8 mouse cellular contexts compared by ENCODE assay signal in genomic region chr5:114608516-114608915, GRCm38 (mm10). TPM values are rescaled to one million over a fixed set of nuclear protein-coding genes. Genes with fewer than 3 reads are reported as not detected.
A peak's percentile ranks its signal among the peaks of the same experiment; 100 is the strongest.
DNase-seq lines count a peak whose midpoint lies in the region; ATAC-seq and TF ChIP-seq lines count a peak whose summit lies in the region.

No protein-coding gene starts in this region.

- no peaks in the 10 kb centered on the region for H3K4me1 ChIP-seq in bone marrow, adult 2 months (ENCODE audit: control insufficient read depth, insufficient read depth, low read length)
- peaks cover 78% of the 10 kb centered on the region for H3K4me1 ChIP-seq in hindbrain, embryonic 13.5 days (replicated peaks)
- H3K4me1 ChIP-seq in midbrain, embryonic 10.5 days = peaks cover 48% of the 10 kb centered on the region

- peak; percentile 86 for DNase-seq in ES-CJ7 (ENCODE audit: low read depth, low spot score)
- DNase-seq in left cerebral cortex, adult 2 months (ENCODE audit: extremely low spot score in 1 of 2, low spot score in 2 of 2) = peak; percentile 79 to 84
- DNase-seq in midbrain, embryonic 10.5 days (ENCODE audit: low spot score) = peak; percentile 84
- peak; percentile 46 for DNase-seq in spleen, adult 12 weeks (ENCODE audit: low spot score)

- 7% methylated on average over 12 of the region's 12 CpGs for WGBS in bone marrow, adult 2 months
- 7% methylated on average over 12 of the region's 12 CpGs for WGBS in hindbrain, embryonic 13.5 days
- 9% methylated on average over 12 of the region's 12 CpGs for WGBS in midbrain, embryonic 10.5 days

- intact Hi-C loops in left cerebral cortex, adult 2 months (cut with DNase I) = loop anchor here (2.0 kb wide), 1 partner anchor 42 kb away; no protein-coding TSS in a partner anchor

- TF ChIP-seq POLR2A in bone marrow, adult 2 months (IDR thresholded peaks at IDR 0.05; ENCODE audit: borderline replicate concordance, control insufficient read depth, low read depth, low read length) = 0 out of 2 replicates have a peak, but pooled peaks have one; percentile 16

- TF ChIP-seq CTCF in bone marrow, adult 2 months (IDR thresholded peaks at IDR 0.05; ENCODE audit: control insufficient read depth, insufficient read depth, low read length) = peak; percentile 87
- TF ChIP-seq CTCF in left cerebral cortex, adult 2 months (IDR thresholded peaks at IDR 0.05) = peak; percentile 97

- H3K27ac ChIP-seq in bone marrow, adult 2 months (ENCODE audit: control insufficient read depth, insufficient read depth, low read depth, low read length, poor library complexity) = no peak overlapping the region
- H3K27ac ChIP-seq in hindbrain, embryonic 13.5 days = peak overlapping the region; percentile 78
- H3K27ac ChIP-seq in left cerebral cortex, adult 2 months = no peak overlapping the region
- peak overlapping the region; percentile 72 for H3K27ac ChIP-seq in midbrain, embryonic 10.5 days (replicated peaks)

- no peaks in the 10 kb centered on the region for H3K9me3 ChIP-seq in hindbrain, embryonic 13.5 days
- no peaks in the 10 kb centered on the region for H3K9me3 ChIP-seq in midbrain, embryonic 10.5 days (replicated peaks)

- H3K36me3 ChIP-seq in hindbrain, embryonic 13.5 days = peaks cover 16% of the 10 kb centered on the region
- peaks cover 28% of the 10 kb centered on the region for H3K36me3 ChIP-seq in midbrain, embryonic 10.5 days

- H3K9ac ChIP-seq in hindbrain, embryonic 13.5 days = no peak overlapping the region

- no peak overlapping the region for H3K4me3 ChIP-seq in bone marrow, adult 2 months (replicated peaks; ENCODE audit: control insufficient read depth, low read depth, low read length)
- no peak overlapping the region for H3K4me3 ChIP-seq in hindbrain, embryonic 13.5 days
- no peak overlapping the region for H3K4me3 ChIP-seq in left cerebral cortex, adult 2 months
- no peak overlapping the region for H3K4me3 ChIP-seq in midbrain, embryonic 10.5 days

- H3K27me3 ChIP-seq in hindbrain, embryonic 13.5 days = 0 out of 2 replicates have a peak, but pooled peaks cover 12% of the 10 kb centered on the region
- no peaks in the 10 kb centered on the region for H3K27me3 ChIP-seq in midbrain, embryonic 10.5 days (ENCODE audit: low read depth, poor library complexity, severe bottlenecking)

- ATAC-seq in erythroblast, adult 5-6 weeks (replicated peaks; ENCODE audit: low FRiP score, poor library complexity, severe bottlenecking) = 0 out of 2 replicates have a peak, but pooled peaks have one; percentile 40
- ATAC-seq in hindbrain, embryonic 13.5 days (ENCODE audit: low FRiP score) = peak; percentile 36
- ATAC-seq in activated CD4-positive, CD25-positive, alpha-beta regulatory T cell, adult 4 months = no peak

- H3K4me2 ChIP-seq in hindbrain, embryonic 13.5 days = no peak overlapping the region

RNA-seq across cellular contexts. Expression of gene Fam222a, which starts 40.7 kb away (rescaled TPM):
- 0.92 TPM in 1 of 2 replicates, not detected in the other for polyA plus RNA-seq in bone marrow, adult 2 months (2011; ENCODE audit: insufficient read depth, insufficient read length, low replicate concordance, missing spikeins)
- 1.2 TPM in 1 of 2 replicates, not detected in the other for total RNA-seq in erythroblast, adult 5-6 weeks (2015; ENCODE audit: low replicate concordance)
- total RNA-seq in erythroblast, adult 5-6 weeks (2017; ENCODE audit: low replicate concordance) = not detected in 2 replicates
- polyA plus RNA-seq in hindbrain, embryonic 13.5 days (2015; fragmentation: Nextera tagmentation; extraction: Ambion mirVana) = 5.8 and 6.4 TPM in 2 replicates
- total RNA-seq in left cerebral cortex, adult 2 months (2021) = 1 to 10 TPM; 7.9 to 9.0 TPM
- 4.0 and 5.1 TPM in 2 replicates for polyA plus RNA-seq in midbrain, embryonic 10.5 days (2016; fragmentation: Nextera tagmentation; extraction: Ambion mirVana)
- polyA plus RNA-seq in activated CD4-positive, CD25-positive, alpha-beta regulatory T cell, adult 4 months (2017; shearing (Covaris generic)) = not detected

RNA-seq across cellular contexts. Expression of gene Trpv4, which starts 49.7 kb away (rescaled TPM):
- polyA plus RNA-seq in bone marrow, adult 2 months (2011; ENCODE audit: insufficient read depth, insufficient read length, low replicate concordance, missing spikeins) = 1.3 and 5.0 TPM in 2 replicates
- total RNA-seq in erythroblast, adult 5-6 weeks (2015; ENCODE audit: low replicate concordance) = 0.42 TPM in 1 of 2 replicates, not detected in the other
- not detected in 2 replicates for total RNA-seq in erythroblast, adult 5-6 weeks (2017; ENCODE audit: low replicate concordance)
- polyA plus RNA-seq in hindbrain, embryonic 13.5 days (2015; fragmentation: Nextera tagmentation; extraction: Ambion mirVana) = 0.53 and 0.65 TPM in 2 replicates
- 1 to 10 TPM; 1.8 to 2.2 TPM for total RNA-seq in left cerebral cortex, adult 2 months (2021)
- 0.12 and 0.27 TPM in 2 replicates for polyA plus RNA-seq in midbrain, embryonic 10.5 days (2016; fragmentation: Nextera tagmentation; extraction: Ambion mirVana)
- polyA plus RNA-seq in activated CD4-positive, CD25-positive, alpha-beta regulatory T cell, adult 4 months (2017; shearing (Covaris generic)) = under 1 TPM; 0.24 to 0.25 TPM

Comparison
In these comparisons a context has a peak if more than half of its experiments do, and no peak if none do; other contexts are left out.
1. H3K27ac ChIP-seq: peak in hindbrain, embryonic 13.5 days (single experiment) and midbrain, embryonic 10.5 days (single experiment); none in bone marrow, adult 2 months (single experiment) and left cerebral cortex, adult 2 months (single experiment).
2. Peak in every context shown above with its lines, with median percentiles within 50 percentile points of each other: DNase-seq.